Mouse (Mus musculus): ENCODE measurements at regions not wholly inside any gene's neighbourhood (a gene's known extent, or its start where the extent isn't known, plus 50 kb on each side); places are given as distances from the start of the nearest gene placed in this dataset.
A peak's percentile ranks its signal among the peaks of the same experiment; 100 is the strongest.
"Not testable (repeated sequence)": the region's sequence is repeated elsewhere in the genome, so short reads cannot be mapped to it uniquely, and the experiment has no call there.

DNA sequence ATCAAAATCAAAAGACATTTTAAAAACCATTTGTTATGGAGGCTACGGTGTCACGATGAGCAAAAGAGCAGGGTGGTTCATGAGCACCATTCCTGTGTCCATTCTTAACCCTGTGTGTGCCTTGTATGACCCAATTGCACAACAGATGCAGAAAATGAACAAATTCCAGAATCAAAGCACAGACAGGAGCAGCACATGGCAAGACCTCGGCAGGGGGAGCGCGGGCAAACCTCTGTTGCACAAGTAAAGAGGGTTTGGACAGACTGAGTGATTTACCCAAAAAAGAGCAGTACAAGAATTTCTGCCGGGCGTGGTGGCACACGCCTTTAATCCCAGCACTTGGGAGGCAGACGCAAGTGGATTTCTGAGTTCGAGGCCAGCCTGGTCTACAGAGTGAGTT, 62.1 kb downstream of the H2al2a start:
- Histone ChIP-seq H3K9me3 (replicated peaks) (no peaks in the 10 kb centered on the region), H3K4me1 (replicated peaks) (peaks cover 23% of the 10 kb centered on the region), H3K27ac (no peak overlapping the region), H3K9ac (no peak overlapping the region), H3K27me3 (no peaks in the 10 kb centered on the region), H3K4me2 (no peak overlapping the region), H3K36me3 (no peaks in the 10 kb centered on the region), H3K4me3 (no peak overlapping the region)
- 93% methylated on average over 10 of the region's 10 CpGs for WGBS
- no peak for ATAC-seq (replicated peaks; ENCODE audit: insufficient number of reproducible peaks, insufficient read depth, low FRiP score, low read depth)

DNA sequence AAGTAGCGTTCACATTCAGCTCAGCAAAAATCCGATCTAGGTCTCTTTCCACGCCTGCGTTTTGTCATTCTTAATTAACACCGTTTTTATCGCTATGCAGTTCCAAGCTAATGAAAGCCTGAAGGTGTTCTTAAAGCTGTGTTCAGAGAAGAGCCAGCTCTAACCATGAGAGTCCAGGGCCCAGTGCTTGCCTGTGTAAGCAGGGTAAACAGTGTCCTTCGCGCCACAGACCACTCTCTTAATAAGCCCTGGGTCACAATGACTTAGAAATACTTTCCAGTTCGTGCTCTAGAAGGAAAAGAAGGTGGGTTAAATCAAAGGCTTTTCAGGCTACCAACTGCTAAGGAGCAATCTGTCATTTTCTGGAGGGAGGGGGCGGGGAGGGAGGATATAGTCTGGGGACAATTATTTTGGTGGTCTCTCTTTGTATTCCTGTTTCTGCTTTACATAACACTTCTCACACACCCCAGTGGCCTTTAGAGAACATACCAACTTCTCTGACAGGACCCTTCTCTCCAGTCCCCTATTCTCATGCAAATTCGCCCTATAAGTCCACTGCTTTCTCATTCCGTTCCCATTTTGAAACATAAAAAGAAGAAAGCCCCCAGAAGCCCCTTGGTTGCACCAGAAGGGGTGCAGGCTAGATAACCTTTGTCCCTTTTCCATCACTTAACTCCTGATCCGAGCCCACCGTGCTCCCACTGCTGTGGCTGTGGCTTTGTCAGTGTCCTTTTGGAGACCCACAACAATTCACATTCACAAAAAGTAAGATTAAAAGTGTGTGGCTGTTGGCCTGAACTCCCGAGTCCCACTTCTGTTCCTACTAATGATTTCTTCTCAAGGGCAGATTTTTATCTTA, 63.6 kb downstream of the H2al2a start:
- H3K36me3 ChIP-seq: no peaks in the 10 kb centered on the region
- H3K9ac ChIP-seq: peak overlapping the region; percentile 25; the same call in 1 of the 2 replicates
- peaks cover 23% of the 10 kb centered on the region for H3K4me1 ChIP-seq (replicated peaks)
- no peaks in the 10 kb centered on the region for H3K27me3 ChIP-seq
- H3K4me3 ChIP-seq: peak overlapping the region; percentile 26
- no peaks in the 10 kb centered on the region for H3K9me3 ChIP-seq (replicated peaks)
- H3K4me2 ChIP-seq: peak overlapping the region; percentile 53
- ATAC-seq (replicated peaks; ENCODE audit: insufficient number of reproducible peaks, insufficient read depth, low FRiP score, low read depth): peak; percentile 56; the same call in 1 of the 2 replicates
- WGBS: 37% methylated on average over 15 of the region's 15 CpGs
- H3K27ac ChIP-seq: peak overlapping the region; percentile 78

- Histone ChIP-seq H3K9ac (peak overlapping the region; percentile 25; the same call in 1 of the 2 replicates), H3K4me3 (peak overlapping the region; percentile 26), H3K9me3 (replicated peaks) (no peaks in the 10 kb centered on the region), H3K27me3 (no peaks in the 10 kb centered on the region), H3K27ac (peak overlapping the region; percentile 78), H3K4me2 (peak overlapping the region; percentile 53), H3K36me3 (no peaks in the 10 kb centered on the region), H3K4me1 (replicated peaks) (peaks cover 23% of the 10 kb centered on the region)
- 17% methylated on average over 16 of the region's 16 CpGs for WGBS
- ATAC-seq (replicated peaks; ENCODE audit: insufficient number of reproducible peaks, insufficient read depth, low FRiP score, low read depth): peak; percentile 72; the same call in 1 of the 2 replicates
Measured at GRCm38 (mm10) chr2:17932426-17932931, 64.3 kb downstream of the H2al2a start.

DNA sequence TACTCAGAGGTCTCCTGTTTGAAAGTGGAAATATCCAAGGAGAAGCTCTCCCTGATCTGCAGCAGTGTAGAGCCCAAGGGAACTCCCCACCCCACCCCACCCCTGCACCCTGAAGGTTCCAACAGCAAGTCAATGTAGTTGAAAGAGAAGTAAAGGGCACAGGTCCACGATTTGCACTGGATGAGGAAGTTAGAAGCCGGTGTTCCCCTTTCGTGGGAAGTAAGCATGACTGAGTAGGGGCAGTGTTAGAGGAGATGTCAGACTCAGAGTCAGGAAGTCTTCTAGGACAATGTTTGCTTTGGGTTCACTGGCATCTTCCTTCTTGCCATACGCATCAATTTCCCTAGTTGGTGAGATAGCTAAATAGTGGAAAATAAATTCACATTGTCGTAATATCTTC, 64.9 kb downstream of the H2al2a start:
- Histone ChIP-seq H3K9ac (no peak overlapping the region), H3K4me1 (replicated peaks) (peaks cover 23% of the 10 kb centered on the region), H3K27ac (peak overlapping the region; percentile 78), H3K9me3 (replicated peaks) (no peaks in the 10 kb centered on the region), H3K4me2 (no peak overlapping the region), H3K27me3 (no peaks in the 10 kb centered on the region), H3K36me3 (no peaks in the 10 kb centered on the region), H3K4me3 (no peak overlapping the region)
- 71% methylated on average over 5 of the region's 5 CpGs for WGBS
- no peak for ATAC-seq (replicated peaks; ENCODE audit: insufficient number of reproducible peaks, insufficient read depth, low FRiP score, low read depth)

DNA sequence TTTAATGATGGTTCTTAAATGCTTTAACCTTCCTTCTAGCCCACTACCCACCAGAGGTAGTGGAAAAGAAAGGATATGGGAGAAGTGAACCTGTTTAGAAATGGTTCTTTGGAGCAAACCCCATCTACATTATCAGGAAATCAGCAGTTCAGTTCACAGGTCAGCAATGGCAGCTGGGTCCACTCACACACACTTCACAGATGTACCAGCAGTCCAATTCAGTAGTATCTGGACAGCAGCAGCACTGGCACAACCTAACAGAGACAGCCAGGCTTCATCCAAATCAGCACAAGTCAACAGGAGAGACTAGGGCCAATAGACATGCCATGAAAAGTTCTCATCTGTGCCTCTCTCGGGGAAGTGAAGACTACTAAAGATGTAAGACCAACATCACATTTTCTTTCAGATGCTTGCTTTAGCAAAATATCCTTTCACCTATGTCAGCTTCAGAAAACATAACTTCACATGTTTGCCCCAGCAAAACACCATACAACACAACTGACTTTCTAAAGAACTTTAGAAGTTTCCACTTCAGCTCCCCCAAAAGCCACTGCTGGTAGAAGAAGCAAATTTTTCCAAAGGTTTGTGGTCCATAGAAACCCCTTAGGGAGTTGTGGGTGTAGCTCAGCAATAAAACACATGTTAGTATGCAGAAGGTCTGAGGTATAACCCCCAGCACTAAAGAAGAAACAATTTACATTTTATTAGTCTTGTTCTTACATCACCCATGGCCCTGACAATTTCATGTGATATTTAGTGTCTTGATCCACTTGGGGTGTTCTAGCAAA, 77.7 kb downstream of the H2al2a start:
- no peaks in the 10 kb centered on the region for H3K36me3 ChIP-seq
- no peak overlapping the region for H3K27ac ChIP-seq
- no peak overlapping the region for H3K4me3 ChIP-seq
- no peaks in the 10 kb centered on the region for H3K27me3 ChIP-seq
- peaks cover 4% of the 10 kb centered on the region; the same call in 1 of the 2 replicates for H3K4me1 ChIP-seq (replicated peaks)
- whole genome bisulfite sequencing: 76% methylated on average over 1 of the region's 1 CpGs
- no peaks in the 10 kb centered on the region for H3K9me3 ChIP-seq (replicated peaks)
- no peak overlapping the region for H3K9ac ChIP-seq
- no peak for ATAC-seq (replicated peaks; ENCODE audit: insufficient number of reproducible peaks, insufficient read depth, low FRiP score, low read depth)
- no peak overlapping the region for H3K4me2 ChIP-seq

GRCm38 (mm10) chr2:17917238-17917946, 79.4 kb downstream of the H2al2a start:
- H3K4me2 ChIP-seq: peak overlapping the region; percentile 29
- no peak overlapping the region for H3K9ac ChIP-seq
- H3K4me3 ChIP-seq: no peak overlapping the region
- WGBS: 20% methylated on average over 8 of the region's 8 CpGs
- no peak overlapping the region for H3K27ac ChIP-seq
- no peaks in the 10 kb centered on the region for H3K9me3 ChIP-seq (replicated peaks)
- H3K4me1 ChIP-seq (replicated peaks): peaks cover 4% of the 10 kb centered on the region; the same call in 1 of the 2 replicates
- no peak for ATAC-seq (replicated peaks; ENCODE audit: insufficient number of reproducible peaks, insufficient read depth, low FRiP score, low read depth)
- no peaks in the 10 kb centered on the region for H3K27me3 ChIP-seq
- no peaks in the 10 kb centered on the region for H3K36me3 ChIP-seq

GRCm38 (mm10) chr2:17902616-17903015, 94.1 kb downstream of the H2al2a start:
- ATAC-seq (replicated peaks; ENCODE audit: insufficient number of reproducible peaks, insufficient read depth, low FRiP score, low read depth): no peak
- Histone ChIP-seq H3K27me3 (no peaks in the 10 kb centered on the region), H3K9ac (no peak overlapping the region), H3K4me1 (replicated peaks) (peaks cover 3% of the 10 kb centered on the region; the same call in 1 of the 2 replicates), H3K4me2 (no peak overlapping the region), H3K36me3 (no peaks in the 10 kb centered on the region), H3K9me3 (replicated peaks) (no peaks in the 10 kb centered on the region), H3K27ac (no peak overlapping the region), H3K4me3 (no peak overlapping the region)
- WGBS: 81% methylated on average over 1 of the region's 1 CpGs

DNA sequence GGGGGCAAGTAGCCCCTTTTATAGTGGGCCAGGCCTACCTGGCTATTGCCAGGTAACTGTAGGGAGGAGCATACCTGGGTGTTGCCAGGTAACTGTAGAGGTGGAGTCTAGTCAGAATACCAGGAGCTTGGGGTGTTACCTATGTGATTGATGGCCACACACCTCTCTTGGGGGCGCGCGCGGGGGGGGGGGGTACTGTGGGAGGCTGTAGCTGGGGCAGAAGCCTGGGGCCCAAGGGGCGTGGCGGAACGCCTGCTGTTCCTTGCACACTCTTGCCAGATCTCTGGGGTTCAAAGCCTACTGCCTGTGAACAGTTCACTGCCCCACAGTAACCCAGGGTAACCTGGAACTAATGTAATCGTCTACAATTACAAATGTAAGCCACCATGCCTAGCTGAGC, 96.6 kb downstream of the H2al2a start:
- Histone ChIP-seq H3K27ac (no peak overlapping the region), H3K27me3 (no peaks in the 10 kb centered on the region), H3K4me3 (no peak overlapping the region), H3K4me2 (no peak overlapping the region), H3K4me1 (replicated peaks) (peaks cover 3% of the 10 kb centered on the region; the same call in 1 of the 2 replicates), H3K9me3 (replicated peaks) (no peaks in the 10 kb centered on the region), H3K9ac (no peak overlapping the region), H3K36me3 (no peaks in the 10 kb centered on the region)
- whole genome bisulfite sequencing: 43% methylated on average over 8 of the region's 8 CpGs
- no peak for ATAC-seq (replicated peaks; ENCODE audit: insufficient number of reproducible peaks, insufficient read depth, low FRiP score, low read depth)

- WGBS: 35% methylated on average over 3 of the region's 3 CpGs
- no peak for ATAC-seq (replicated peaks; ENCODE audit: insufficient number of reproducible peaks, insufficient read depth, low FRiP score, low read depth)
Measured at GRCm38 (mm10) chr2:17898780-17899179, 98.0 kb downstream of the H2al2a start.

DNA sequence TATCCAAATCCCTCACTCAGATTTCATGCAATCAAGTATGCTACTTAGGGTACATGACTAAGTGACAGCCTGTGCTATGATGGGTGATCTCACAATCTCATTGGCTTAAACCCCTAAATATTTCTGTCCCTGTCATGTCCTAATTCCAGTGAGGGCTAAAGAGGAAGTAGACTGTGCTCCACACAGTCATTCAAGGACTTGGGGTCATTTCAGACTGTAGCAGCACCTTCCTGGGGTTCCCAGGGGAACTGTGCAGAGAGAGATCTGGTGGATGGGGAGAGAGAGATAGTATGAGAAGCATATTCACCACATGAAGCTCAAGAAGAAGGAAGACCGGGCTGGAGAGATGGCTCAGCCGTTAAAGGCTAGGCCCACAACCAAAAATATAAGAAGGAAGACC, 100.7 kb downstream of the H2al2a start:
- WGBS: 91% methylated on average over 2 of the region's 2 CpGs

More at GRCm38 (mm10) chr2:17898780-17899179, 98.0 kb downstream of the H2al2a start:
- Histone ChIP-seq H3K27me3 (no peaks in the 10 kb centered on the region), H3K9me3 (replicated peaks) (no peaks in the 10 kb centered on the region), H3K27ac (no peak overlapping the region), H3K4me3 (no peak overlapping the region), H3K4me2 (no peak overlapping the region), H3K36me3 (no peaks in the 10 kb centered on the region), H3K9ac (no peak overlapping the region), H3K4me1 (replicated peaks) (peaks cover 3% of the 10 kb centered on the region; the same call in 1 of the 2 replicates)

GRCm38 (mm10) chr2:17892661-17893060, 104.1 kb downstream of the H2al2a start:
- H3K36me3 ChIP-seq; H3K27ac ChIP-seq; H3K9me3 ChIP-seq (replicated peaks); H3K9ac ChIP-seq; H3K4me1 ChIP-seq (replicated peaks); H3K4me3 ChIP-seq; H3K27me3 ChIP-seq; H3K4me2 ChIP-seq; ATAC-seq (replicated peaks; ENCODE audit: insufficient number of reproducible peaks, insufficient read depth, low FRiP score, low read depth): not testable (repeated sequence)
- WGBS: 88% methylated on average over 7 of the region's 7 CpGs

More for the DNA sequence above, 100.7 kb downstream of the H2al2a start:
- H3K9me3 ChIP-seq (replicated peaks): no peaks in the 10 kb centered on the region
- no peak overlapping the region for H3K4me2 ChIP-seq
- no peaks in the 10 kb centered on the region for H3K27me3 ChIP-seq
- H3K36me3 ChIP-seq: no peaks in the 10 kb centered on the region
- H3K4me1 ChIP-seq (replicated peaks): peaks cover 3% of the 10 kb centered on the region; the same call in 1 of the 2 replicates
- H3K9ac ChIP-seq: no peak overlapping the region
- H3K4me3 ChIP-seq: no peak overlapping the region
- ATAC-seq (replicated peaks; ENCODE audit: insufficient number of reproducible peaks, insufficient read depth, low FRiP score, low read depth): no peak
- no peak overlapping the region for H3K27ac ChIP-seq

Measured in heart, embryonic 15.5 days (tissue).